Mouse (Mus musculus) cerebellum, postnatal 36 days (tissue): ENCODE data around the gene Thsd1.

ENCODE experiments used
- DNase-seq, 2 experiments: peaks; one replicate each; pipeline ENCODE4 v3.0.0; 2021 to 2022; ENCODE audit warnings: mixed read lengths in 2 of 2

Gene Thsd1

DNA sequence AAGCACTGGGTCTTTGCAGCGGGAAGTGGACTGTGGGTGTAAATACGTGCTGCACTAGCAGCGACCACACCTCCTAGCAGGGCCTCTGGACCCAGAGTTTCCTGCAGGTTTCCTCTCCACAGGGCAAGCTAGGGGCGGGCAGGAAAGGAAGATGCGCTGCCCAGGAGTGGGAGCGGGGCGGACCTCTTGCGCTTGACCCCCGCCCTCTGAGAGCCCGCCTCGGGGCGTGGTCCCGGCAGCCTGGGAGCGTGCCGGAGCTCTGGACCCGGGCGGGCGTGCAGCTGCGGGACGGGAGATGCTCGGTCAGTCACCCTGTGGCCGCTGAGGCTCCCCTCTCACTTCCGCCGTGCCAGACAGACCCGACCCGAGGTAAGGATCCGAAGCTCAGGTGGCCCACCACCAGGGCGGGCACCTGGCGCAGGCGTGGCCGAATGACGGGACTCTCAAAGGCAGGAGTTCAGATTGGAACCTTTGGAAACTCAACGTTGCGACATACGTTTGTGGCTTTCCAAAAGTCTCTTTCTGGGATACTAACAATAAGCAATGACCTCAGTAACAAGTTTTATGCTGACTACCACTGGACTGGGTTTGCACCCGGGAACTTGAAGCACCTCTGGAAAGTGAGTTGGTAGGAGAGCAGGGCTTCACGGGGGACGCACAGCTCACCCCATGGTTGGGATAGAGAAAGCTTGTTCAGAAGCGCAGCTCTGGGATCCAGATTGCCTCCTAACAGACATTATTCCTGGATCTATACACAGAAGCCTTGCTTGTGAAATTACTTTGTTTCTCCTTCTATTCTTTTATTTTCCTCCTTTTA, at the start of gene Thsd1:
Gene Thsd1, plus strand, starts transcription at position 253 of the 817 bp plus-strand sequence.
- DNase-seq = peak in 1 of 2 experiments; percentile 6

DNA sequence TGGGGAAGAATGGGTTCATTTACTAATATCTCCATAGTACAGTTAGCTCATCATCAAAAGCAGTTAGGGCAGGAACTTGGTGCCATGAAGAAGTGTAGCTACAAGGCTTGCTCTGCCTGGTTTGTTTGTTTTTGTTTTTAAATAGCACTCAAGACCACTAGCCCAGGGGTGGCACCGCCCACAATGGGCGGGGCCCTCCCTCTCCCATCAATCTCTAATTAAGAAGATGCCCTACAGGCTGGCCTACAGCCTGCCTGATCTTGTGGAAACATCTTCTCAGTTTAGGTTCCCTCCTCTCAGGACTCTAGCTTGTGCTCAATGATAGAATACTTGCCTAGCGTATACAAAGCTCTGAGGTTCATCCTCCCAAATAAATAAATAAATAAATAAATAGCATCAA, 42.2 kb upstream of the Thsd1 start:
- DNase-seq = no peak

DNA sequence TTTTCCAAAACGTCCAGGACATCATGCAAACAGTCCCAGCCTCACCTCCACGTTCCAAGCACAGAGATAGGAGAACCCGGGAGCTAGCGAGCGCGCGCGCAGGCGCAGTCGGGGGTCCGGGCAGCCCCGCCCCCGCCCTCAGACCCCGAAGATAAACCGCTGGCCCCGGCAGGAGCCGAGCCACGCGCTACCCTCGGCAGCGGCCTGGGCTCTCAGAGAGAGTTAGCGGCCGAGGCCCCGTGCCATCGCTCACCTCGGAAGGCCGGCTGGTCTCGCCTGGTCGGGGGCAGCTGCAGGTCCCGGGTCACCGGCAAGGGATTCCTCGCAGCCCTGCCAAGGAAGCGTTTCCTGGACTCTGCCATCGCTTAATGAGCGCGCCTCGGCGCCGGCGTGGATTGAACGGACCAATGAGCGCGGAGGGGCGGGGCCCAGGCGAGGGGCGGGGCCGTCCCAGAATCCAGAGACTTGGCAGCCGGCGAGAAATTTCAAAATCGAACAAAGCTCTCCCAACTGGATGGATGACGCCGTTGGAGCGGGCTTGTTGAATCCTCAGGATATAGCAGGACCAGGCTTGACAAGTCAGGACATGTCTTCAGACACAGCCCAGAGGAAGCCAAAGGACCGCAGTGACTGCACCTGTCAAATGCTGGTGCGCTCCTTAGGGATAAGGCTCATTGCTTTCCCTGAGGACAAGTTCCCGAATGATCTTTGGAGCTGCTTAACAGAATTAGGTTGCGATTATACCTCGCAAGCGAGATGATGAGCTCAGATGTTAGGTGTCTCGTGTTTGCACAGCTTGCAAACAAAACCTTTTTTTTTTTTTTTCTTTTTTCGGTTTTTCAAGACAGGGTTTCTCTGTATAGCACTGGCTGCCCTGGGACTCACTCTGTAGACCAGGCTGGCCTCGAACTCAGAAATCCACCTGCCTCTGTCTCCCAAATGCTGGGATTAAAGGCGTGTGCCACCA, 41.4 kb upstream of the Thsd1 start, which contains the start of gene Ckap2:
Gene Ckap2, minus strand, starts transcription at position 389 of the 967 bp plus-strand sequence.
- peak; percentile 82 to 83 for DNase-seq

DNA sequence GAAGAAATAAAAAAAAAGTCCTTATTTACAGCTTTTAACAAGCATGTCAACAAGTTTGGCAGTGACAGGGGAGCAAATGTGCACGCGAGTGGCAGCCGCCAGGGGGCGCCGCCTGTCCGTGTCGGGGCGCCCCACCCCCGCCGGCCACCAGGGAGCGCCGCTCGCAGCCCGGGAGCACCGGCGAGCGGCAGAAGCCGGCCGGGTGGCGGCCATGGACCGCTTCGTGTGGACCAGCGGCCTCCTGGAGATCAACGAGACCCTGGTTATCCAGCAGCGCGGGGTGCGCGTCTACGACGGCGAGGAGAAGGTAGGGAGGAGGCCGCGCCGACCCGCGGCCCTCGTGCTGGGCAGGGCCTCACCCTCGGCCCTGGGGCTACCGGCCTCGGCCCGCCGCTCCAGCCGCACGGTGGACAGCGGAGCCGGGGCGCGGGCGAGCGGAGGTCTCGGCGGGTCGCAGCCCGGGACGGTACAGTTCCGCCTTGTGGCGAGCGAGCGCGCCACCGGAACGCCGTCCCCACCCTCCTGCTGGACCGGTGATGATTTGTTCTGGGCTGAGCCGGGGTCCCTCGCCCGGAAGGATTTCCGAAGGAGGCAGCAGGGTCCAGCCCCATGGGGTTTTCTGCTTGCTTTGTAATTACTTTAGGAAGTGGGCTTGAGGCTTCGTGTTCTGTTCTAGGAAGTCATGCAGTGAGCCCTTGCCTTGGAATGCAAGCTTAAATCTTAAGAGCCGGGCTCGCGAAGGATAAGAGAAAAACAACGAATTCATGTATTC, 34.3 kb upstream of the Thsd1 start, which contains the start of gene Vps36:
Gene Vps36, plus strand, starts transcription at position 150 of the 772 bp plus-strand sequence.
- peak; percentile 92 for DNase-seq

DNA sequence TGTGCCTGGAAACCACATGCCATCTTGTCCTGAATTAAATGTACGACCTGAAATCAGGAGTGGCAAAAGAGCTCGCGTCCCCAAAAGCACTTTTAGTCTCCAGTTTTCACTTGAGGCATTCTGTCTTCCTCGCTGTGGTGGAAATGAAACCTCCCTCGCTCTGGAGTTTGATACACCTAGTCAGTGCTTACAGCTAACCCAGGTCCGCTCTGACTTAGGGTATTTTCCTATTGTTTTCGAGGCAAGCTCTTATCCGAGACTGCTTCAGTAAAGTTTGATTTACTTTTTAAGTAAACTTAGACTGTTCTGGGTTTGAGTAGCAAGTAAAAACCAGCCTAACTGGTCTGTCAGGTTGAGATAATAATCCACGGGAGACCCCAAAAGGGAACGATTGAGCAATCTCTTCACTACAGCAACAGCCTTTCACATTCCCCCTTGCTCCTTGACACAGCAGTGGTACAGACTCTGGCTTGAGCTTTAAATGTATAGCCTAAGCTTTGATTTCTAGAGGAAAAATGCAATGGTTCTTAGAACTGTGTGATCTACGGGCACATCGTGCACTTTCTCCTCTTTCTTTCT, 33.6 kb upstream of the Thsd1 start:
- no peak for DNase-seq

DNA sequence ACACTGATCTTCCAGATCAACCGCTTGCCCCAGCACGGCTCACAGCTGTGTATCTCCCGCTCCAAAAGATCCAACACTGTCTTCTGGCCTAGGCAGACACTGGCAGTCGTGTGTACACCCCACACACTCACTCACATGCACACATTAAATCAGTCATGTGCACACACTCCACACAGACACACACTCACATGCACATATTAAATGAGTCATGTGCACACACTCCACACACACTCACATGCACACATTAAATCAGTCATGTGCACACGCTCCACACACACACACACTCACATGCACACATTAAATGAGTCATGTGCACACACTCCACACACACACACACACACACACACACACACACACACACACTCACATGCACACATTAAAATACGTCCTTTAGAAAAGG, 29.2 kb upstream of the Thsd1 start:
- DNase-seq = no peak

DNA sequence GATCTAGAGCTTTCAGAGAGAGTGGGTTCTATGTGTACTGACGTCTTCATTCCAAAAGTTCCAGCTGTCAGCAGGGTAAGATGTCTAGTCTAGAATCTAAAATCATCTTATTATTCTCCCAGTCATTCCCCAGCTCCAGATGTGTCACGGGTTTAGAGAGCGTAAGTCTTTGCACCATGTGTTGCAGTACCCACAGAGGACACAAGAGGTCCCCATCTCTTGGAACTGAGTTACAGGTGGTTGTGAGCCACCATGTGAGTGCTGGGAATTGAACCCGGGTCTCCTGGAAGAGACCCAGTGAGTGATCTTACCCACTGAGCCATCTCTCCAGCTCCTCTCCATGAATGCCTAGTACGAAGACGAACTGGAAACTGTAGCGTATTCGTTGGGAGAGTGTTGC, 27.6 kb upstream of the Thsd1 start:
- no peak for DNase-seq

DNA sequence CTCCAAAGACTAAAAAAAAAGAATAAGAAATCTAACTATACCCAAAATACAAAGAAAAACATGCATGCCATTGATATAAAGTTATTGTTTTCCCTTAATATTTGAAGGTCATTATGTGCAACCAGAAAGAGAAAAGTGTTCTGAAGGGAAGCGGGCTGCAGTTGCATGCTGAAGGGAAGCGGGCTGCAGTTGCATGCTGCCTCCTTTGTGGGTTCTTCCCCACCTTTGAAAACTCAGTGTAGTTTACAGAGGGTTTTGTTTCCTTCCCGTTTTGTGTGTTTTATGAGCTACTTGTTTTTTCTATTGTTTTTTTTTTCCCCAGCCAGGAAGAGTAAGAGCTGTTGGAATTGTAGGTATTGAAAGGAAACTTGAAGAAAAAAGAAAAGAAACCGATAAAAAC, 19.6 kb upstream of the Thsd1 start:
- DNase-seq = no peak

DNA sequence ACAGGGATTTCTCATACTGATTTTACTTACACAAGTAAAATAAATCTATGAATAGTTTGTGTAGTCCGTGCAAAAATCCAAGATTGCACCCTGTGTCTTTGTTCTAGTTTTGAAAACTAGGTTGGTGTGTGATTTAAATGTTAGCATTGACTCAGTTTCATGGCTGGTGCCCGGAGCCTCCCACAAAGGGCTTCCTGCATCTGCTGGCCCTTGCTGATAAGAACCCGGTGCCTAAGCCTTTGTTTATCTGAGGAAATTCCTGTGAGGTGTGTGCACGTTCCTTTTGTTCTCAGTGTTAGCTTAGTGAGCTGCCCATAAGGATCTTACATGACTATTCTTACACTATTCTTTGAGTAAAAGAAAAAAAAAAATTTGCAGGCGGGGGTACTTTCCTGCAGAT, 18.1 kb upstream of the Thsd1 start:
- DNase-seq = no peak

DNA sequence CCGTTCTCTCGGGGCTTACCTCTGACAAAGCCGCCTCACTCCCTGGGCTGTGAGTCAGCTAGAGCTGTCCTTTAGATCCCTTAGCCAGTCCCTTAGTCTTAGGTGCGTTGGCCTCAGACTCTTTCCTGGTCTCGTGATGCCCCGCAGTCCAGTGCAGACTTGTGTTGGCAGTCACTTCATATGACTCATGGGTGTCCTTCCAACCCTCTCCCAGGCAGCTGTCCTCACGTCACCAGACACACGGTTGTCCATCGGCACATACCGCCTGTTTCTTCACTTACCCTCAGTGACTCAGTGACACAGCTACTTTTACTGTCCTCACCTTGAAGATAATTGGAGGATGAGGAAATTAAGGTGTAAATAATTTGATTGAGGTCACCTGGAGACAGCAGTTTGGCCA, 12.3 kb upstream of the Thsd1 start:
- DNase-seq = no peak

DNA sequence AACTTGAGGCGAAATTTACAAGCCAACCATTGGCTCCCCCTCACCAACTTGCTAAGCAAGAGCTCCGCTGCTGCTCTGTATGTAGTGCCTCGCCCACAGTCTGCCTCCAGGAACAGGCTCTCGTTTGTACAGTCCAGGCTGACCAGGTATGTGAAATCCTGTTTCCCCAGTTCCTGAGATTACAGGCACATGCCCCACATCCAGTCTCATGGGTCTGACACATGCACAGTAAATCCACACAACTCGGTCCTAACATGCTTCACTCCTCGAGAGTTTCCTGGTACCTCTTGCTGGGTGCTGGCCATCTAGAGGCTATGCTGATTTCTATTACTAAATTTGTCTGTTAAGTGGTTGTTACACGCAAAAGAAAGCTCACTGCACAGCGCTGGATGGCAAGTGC, 752 bp upstream of the Thsd1 start:
- DNase-seq = no peak

DNA sequence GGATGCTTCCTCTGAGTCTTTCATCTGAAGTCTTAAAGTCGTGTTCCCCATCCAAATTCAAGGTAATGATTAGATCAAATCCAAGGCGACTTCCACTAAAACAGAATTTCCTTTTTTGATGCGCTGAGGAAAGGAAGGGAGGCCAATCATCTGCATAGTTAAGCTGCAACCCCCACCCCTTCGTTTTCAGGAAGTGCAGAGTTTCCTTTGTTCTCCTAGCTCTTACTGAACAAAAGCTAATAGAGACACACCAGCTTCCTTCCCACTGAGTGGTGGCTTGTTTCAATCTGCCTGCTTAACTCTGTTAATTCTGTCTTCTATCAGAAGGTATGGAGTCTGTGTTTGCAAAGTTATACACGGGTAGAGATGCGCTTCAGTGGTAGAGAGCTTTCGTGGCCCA, 1.5 kb downstream of the Thsd1 start:
- DNase-seq = no peak

DNA sequence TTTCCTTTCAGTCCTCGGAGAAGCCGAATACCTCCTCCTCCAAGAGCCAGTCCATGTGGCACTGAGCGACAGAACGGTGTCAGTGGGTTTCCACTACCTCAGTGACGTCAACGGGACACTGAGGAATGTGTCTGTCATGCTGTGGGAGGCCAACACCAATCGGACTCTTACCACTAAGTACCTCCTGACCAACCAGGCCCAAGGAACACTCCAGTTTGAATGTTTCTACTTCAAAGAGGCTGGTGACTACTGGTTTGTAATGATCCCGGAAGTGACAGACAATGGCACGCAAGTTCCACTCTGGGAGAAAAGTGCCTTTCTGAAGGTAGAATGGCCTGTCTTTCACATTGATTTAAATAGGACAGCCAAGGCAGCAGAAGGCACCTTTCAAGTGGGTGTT, 15.9 kb downstream of the Thsd1 start:
- no peak for DNase-seq

DNA sequence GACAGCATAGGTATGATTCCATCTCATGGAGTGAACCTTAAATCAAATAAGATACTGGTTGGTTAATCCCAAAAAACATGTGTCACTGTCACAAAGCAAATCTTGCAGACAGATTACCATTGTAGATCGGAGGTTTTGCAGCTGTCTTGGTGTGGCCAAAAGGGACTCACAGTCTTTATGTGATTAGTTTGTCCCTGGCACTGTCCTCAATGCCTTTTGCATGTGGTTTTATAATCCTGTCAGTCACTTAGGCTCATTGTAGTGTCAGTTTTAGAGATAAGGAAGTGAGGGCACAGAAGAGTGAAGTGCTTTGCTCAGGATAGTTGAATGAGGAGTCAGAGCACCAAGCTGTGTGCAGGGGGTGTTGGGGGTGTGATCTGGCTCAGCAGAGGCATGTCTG, 18.6 kb downstream of the Thsd1 start:
- DNase-seq = no peak

DNA sequence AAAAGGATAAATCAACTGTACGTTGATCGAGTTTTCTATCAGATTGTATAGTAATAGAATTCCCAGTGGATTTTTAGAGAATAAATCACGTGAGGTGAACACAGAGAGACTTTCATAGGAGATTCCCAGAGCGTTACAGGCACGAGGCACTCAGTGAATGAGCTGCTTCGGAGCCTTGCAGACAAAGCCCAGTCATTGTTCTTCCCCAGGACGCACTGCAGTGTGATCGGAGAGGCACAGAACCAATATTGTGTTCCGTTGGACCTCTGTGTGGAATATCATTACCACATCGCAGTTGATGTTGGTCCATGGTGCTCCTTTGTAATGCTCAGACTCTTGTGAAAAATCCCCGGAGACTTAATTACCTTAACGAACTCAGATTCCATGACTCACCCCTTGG, 20.8 kb downstream of the Thsd1 start:
- DNase-seq = no peak

DNA sequence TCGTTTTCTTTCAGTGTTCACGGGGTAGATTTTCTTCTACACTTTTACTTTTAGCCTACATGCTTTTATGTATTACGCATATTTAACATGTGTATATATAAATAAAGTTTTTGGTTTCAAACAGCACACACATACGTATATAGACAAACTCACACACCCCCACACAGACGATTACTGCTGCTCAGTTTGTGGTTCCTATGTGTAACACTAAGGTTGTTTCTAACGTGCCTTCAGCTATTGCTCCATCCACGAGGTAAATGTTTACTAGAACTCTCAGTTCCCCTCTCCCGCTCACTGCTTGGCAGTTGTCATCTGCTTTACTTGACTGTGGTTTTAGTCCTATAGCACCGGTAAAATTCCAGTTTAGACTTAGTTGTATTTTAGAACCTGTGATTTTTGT, 22.0 kb downstream of the Thsd1 start:
- DNase-seq = no peak

DNA sequence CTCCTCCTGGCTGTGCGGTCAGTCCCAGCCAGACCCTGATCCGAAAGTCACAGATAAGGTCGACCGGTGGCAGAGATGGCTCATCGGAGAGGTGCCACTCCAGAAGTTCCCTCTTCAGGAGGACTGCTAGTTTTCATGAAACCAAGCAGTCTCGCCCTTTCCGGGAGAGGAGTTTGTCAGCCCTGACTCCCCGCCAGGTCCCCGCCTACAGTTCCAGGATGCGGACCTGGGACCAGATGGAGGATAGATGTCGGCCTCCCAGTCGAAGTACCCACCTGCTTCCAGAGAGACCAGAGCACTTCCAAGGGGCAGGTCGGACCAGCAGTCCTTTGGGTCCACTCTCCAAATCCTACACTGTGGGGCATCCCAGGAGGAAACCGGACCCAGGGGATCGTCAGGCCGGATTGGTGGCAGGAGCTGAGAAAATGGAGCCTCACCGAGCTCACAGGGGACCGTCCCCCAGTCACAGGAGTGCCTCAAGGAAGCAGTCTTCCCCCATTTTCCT, 31.9 kb downstream of the Thsd1 start:
- no peak for DNase-seq

DNA sequence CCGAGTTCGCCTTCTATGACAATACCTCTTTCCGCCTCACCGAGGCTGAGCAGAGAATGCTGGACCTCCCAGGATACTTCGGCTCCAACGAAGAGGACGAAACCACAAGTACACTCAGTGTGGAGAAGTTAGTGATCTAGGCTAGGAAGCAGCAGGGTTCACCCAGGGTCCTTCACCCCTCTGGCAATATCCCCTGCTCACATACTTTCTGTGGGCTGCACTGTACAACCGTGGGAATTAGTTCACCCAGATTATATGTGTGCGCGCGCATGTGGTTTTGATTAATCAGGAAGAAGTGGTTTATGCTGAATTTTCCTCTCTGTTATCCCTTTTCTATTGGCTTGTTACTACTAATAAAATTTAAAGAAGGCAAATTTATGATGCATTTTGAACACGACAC, 32.4 kb downstream of the Thsd1 start:
- no peak for DNase-seq

DNA sequence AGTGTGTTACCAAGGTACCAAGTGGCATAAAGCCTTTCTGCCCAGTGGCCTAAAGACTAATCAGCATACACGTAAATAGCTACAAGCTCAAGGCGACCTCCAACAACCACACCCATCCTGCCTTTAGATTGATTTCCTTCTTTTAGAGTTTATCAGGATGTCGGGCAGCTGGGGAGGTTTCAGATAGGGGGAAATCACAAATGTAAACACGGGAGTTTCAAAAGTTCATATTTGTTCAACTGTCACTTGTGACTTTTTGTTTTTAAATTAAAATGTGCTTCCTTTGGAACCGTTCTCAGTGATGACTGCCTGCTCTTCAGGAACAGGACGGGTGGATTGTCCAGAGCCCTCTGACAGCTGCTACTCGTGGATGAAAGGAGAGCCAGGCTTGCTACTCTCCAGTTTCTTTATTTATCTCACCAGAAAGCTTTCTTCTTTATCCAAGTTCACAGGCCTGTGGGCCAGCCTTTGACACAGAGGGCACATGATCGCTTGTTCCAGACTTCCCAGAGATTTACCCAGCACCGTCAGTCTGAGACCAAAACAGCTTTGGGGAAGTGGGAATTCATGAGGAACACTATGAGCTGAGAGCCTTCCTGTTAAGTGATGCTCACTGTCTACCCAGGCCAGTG, 33.1 kb downstream of the Thsd1 start:
- DNase-seq = no peak

DNA sequence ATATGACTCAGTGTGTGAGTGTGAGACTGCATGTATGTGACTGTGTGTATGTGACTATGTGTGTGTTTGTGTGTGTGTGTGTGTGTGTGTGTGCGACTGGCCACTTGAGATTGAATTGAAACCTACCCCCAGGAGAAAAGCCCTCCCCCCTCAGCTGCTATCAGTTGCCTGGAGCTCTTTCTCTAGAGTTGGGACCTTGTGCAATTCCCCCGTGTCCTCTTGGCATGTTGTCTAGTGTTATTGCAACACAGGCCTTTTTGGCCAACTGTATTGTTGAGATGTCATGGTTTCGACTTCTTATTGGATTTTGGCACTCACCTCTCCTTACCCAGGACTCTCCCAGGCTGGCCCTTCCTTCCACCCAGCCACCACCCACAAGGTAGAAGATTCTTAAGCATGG, 35.2 kb downstream of the Thsd1 start:
- DNase-seq = no peak

DNA sequence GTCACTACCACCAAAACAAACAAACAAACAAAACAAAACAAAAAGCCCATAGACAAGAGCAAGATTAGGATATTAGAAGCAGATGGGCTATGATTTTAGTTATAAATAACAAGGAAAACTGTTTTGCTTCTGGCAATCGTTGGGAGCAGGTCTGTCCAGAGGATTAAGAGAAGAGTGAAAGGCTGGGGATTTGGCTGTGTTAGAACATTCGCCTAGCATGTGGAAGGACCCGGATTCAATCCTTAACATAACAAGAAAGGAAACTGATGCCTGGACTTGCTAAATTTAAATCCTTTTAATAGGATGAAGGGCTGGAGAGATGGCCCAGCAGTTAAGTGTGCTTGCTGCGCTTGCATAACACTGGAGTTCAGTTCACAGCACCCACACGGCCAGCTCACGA, 37.2 kb downstream of the Thsd1 start:
- no peak for DNase-seq

DNA sequence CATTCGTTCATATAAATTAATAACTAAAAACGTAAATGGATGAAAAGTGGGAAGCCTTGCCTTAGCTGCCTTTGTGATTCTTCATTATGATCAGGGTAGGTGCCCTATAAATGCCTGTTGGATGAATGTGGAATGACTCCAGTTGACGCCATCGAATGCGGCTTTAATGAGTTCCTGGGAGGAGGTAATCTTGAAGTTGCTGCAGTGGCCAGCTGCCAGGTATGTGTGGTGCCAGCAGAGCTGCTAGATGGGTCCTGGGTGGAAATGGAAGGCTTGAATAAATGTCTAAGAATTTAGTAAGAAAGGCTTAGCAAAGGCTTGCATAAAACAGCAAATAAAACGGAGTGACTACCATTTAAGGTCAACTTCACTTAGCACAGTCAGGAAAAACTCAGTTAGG, 37.7 kb downstream of the Thsd1 start:
- DNase-seq = no peak
